Mouse (Mus musculus): ENCODE data around the gene Rps2. TPM values are rescaled to one million over a fixed set of nuclear protein-coding genes. Genes with fewer than 3 reads are reported as not detected.

Rps2 gene
- total and polyA plus RNA-seq, 3 experiments: 1,852 to 4,516 TPM; not detected in 1

GRCm38 (mm10) chr17:24672141-24672540 lies 45.8 kb upstream of the Rps2 start:
- peak overlapping the region; percentile 14; the same call in 1 of the 2 replicates for H3K27ac ChIP-seq (ENCODE audit: control insufficient read depth, low read depth, low read length)

GRCm38 (mm10) chr17:24674277-24674676 lies 43.6 kb upstream of the Rps2 start:
- TF ChIP-seq NELFE (IDR thresholded peaks at IDR 0.05; ENCODE audit: low read depth, low read length) (no peak), NRF1 (IDR thresholded peaks at IDR 0.05; ENCODE audit: insufficient read depth, low read depth, low read length, poor library complexity, severe bottlenecking) (no peak), ETS1 (IDR thresholded peaks at IDR 0.05; ENCODE audit: low read depth, low read length) (no peak), EP300 (IDR thresholded peaks at IDR 0.05; ENCODE audit: low read depth in 1 of 2, low read length in 2 of 2) (no peak), ZC3H11A (IDR thresholded peaks at IDR 0.05; ENCODE audit: low read depth, low read length) (no peak), TAL1 (IDR thresholded peaks at IDR 0.05; ENCODE audit: low read length) (no peak), USF1 (IDR thresholded peaks at IDR 0.05; ENCODE audit: low read depth, low read length) (no peak), ZKSCAN1 (IDR thresholded peaks at IDR 0.05; ENCODE audit: low read depth, low read length) (no peak), MAX (IDR thresholded peaks at IDR 0.05; ENCODE audit: low read length) (no peak), SMC3 (IDR thresholded peaks at IDR 0.05; ENCODE audit: low read depth, low read length) (no peak), HCFC1 (IDR thresholded peaks at IDR 0.05; ENCODE audit: low read depth, low read length) (no peak), TCF12 (IDR thresholded peaks at IDR 0.05; ENCODE audit: low read depth, low read length) (no peak), CTCF (IDR thresholded peaks at IDR 0.05 in 2 of 3, conservative IDR thresholded peaks at IDR 0.05 in 1 of 3; ENCODE audit: control insufficient read depth in 1 of 3, insufficient read depth in 1 of 3, low read depth in 2 of 3, low read length in 3 of 3, poor library complexity in 1 of 3, severe bottlenecking in 1 of 3) (no peak)
- Histone ChIP-seq H3K4me3 (ENCODE audit: control insufficient read depth in 1 of 2, insufficient read depth in 1 of 2, low read depth in 2 of 2, low read length in 2 of 2) (no peak overlapping the region), H3K27me3 (ENCODE audit: control insufficient read depth in 1 of 2, insufficient read depth in 2 of 2, low read length in 2 of 2) (no peaks in the 10 kb centered on the region), H3K9me3 (replicated peaks; ENCODE audit: insufficient read depth, low read length) (no peaks in the 10 kb centered on the region), H3K36me3 (ENCODE audit: control insufficient read depth in 1 of 2, insufficient read depth in 2 of 2, low read length in 2 of 2) (peaks cover 12 to 14% of the 10 kb centered on the region in 2 experiments; a peak in 3 of 4 replicates), H3K9ac (ENCODE audit: control insufficient read depth, low read depth, low read length, poor library complexity, severe bottlenecking) (no peak overlapping the region), H3K79me2 (ENCODE audit: control insufficient read depth, insufficient read depth, low read length, poor library complexity) (peaks cover 51% of the 10 kb centered on the region), H3K27ac (ENCODE audit: control insufficient read depth, low read depth, low read length) (no peak overlapping the region), H3K4me1 (ENCODE audit: control insufficient read depth in 1 of 2, insufficient read depth in 2 of 2, low read length in 2 of 2) (peaks cover 0 to 20% of the 10 kb centered on the region in 2 experiments; a peak in 3 of 4 replicates)
- no peak for DNase-seq (ENCODE audit: low read depth, low spot score)

More at GRCm38 (mm10) chr17:24672141-24672540, 45.8 kb upstream of the Rps2 start:
- H3K36me3 ChIP-seq (ENCODE audit: control insufficient read depth in 1 of 2, insufficient read depth in 2 of 2, low read length in 2 of 2): peaks cover 3 to 14% of the 10 kb centered on the region in 2 experiments; a peak in 3 of 4 replicates
- DNase-seq (ENCODE audit: low read depth, low spot score): no peak
- TF ChIP-seq ETS1 (IDR thresholded peaks at IDR 0.05; ENCODE audit: low read depth, low read length): 0 out of 2 replicates have a peak, but pooled peaks have one; percentile 17
- TF ChIP-seq TBP (IDR thresholded peaks at IDR 0.05; ENCODE audit: low read depth, low read length): no peak
- TF ChIP-seq KAT2A (conservative IDR thresholded peaks at IDR 0.05; ENCODE audit: low read depth, low read length): no peak
- TF ChIP-seq CHD2 (IDR thresholded peaks at IDR 0.05; ENCODE audit: low read length): no peak
- no peak for TF ChIP-seq GABPA (IDR thresholded peaks at IDR 0.05; ENCODE audit: low read depth, low read length)
- TF ChIP-seq TCF12 (IDR thresholded peaks at IDR 0.05; ENCODE audit: low read depth, low read length): no peak
- no peak for TF ChIP-seq CTCF (IDR thresholded peaks at IDR 0.05 in 2 of 3, conservative IDR thresholded peaks at IDR 0.05 in 1 of 3; ENCODE audit: control insufficient read depth in 1 of 3, insufficient read depth in 1 of 3, low read depth in 2 of 3, low read length in 3 of 3, poor library complexity in 1 of 3, severe bottlenecking in 1 of 3)
- TF ChIP-seq ELF1 (IDR thresholded peaks at IDR 0.05; ENCODE audit: low read depth, low read length): 0 out of 2 replicates have a peak, but pooled peaks have one; percentile 29
- H3K79me2 ChIP-seq (ENCODE audit: control insufficient read depth, insufficient read depth, low read length, poor library complexity): peaks cover 51% of the 10 kb centered on the region
- H3K9me3 ChIP-seq (replicated peaks; ENCODE audit: insufficient read depth, low read length): no peaks in the 10 kb centered on the region
- H3K9ac ChIP-seq (ENCODE audit: control insufficient read depth, low read depth, low read length, poor library complexity, severe bottlenecking): peak overlapping the region; percentile 31
- peaks cover 0 to 26% of the 10 kb centered on the region in 2 experiments; a peak in 3 of 4 replicates for H3K4me1 ChIP-seq (ENCODE audit: control insufficient read depth in 1 of 2, insufficient read depth in 2 of 2, low read length in 2 of 2)
- H3K27me3 ChIP-seq (ENCODE audit: control insufficient read depth in 1 of 2, insufficient read depth in 2 of 2, low read length in 2 of 2): no peaks in the 10 kb centered on the region
- H3K4me3 ChIP-seq (ENCODE audit: control insufficient read depth in 1 of 2, insufficient read depth in 1 of 2, low read depth in 2 of 2, low read length in 2 of 2): no peak overlapping the region
